Mouse (Mus musculus) heart, postnatal 0 days (tissue): ENCODE measurements around the gene Cmip.

Experiments used
- CTCF ChIP-seq: IDR thresholded peaks from 2 replicates; pipeline ENCODE4 v1.5.1; 2016; ENCODE audit warnings: antibody characterized with exemption, control low read depth, low read depth
- EP300 ChIP-seq: IDR thresholded peaks from 2 replicates; pipeline ENCODE4 v1.6.1; 2016; ENCODE audit warnings: antibody characterized with exemption, low read depth

GRCm38 (mm10) chr8:117329903-117330302 lies 73.0 kb downstream of the Cmip start:
- TF ChIP-seq CTCF (no peak), EP300 (no peak)
